Mouse (Mus musculus) right cerebral cortex, postnatal 4 days (tissue): ENCODE results near the gene Kcnj9.

Source experiments
- DNase-seq: peaks from one replicate; pipeline ENCODE4 v3.0.0-alpha.2; 2022

Kcnj9 gene

GRCm38 (mm10) chr1:172332925-172333324, 3.8 kb upstream of the Kcnj9 start:
- no peak for DNase-seq

DNA sequence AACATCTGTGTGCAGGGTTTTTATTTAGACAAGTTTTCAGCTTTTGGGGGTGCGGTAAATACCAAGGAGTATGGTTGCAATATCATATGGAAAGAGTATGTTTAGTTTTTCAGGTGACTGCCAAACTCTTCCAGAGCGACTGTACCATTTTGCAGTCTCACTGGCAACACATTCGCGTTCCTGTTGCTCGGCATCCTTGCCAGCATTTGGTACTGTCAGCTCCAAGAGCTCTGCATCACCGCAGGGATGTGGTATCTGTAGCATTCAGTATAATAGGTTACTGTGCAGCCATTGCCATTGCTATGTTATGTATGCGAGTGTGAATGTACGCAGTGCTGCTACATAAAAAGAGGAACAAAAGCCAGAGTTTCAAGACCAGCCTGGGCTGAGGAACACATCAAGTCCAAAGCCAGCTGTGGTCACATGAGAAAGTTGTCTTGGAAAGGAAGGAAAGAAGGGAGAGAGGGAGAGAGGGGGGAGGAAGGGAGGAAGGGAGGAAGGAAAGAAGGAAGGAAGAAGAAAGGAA, 2.4 kb upstream of the Kcnj9 start:
- DNase-seq: no peak

GRCm38 (mm10) chr1:172329616-172330015, 498 bp upstream of the Kcnj9 start:
- no peak for DNase-seq

GRCm38 (mm10) chr1:172328461-172328860, 657 bp downstream of the Kcnj9 start:
- no peak for DNase-seq

- DNase-seq: no peak
Observed at GRCm38 (mm10) chr1:172328041-172328440, 1.1 kb downstream of the Kcnj9 start.

- DNase-seq: no peak
Observed at GRCm38 (mm10) chr1:172327206-172328001, 1.7 kb downstream of the Kcnj9 start.

- DNase-seq: no peak
Observed at GRCm38 (mm10) chr1:172326684-172327083, 2.4 kb downstream of the Kcnj9 start.

- peak; percentile 65 for DNase-seq
Observed at GRCm38 (mm10) chr1:172325680-172326535, 3.2 kb downstream of the Kcnj9 start.

DNA sequence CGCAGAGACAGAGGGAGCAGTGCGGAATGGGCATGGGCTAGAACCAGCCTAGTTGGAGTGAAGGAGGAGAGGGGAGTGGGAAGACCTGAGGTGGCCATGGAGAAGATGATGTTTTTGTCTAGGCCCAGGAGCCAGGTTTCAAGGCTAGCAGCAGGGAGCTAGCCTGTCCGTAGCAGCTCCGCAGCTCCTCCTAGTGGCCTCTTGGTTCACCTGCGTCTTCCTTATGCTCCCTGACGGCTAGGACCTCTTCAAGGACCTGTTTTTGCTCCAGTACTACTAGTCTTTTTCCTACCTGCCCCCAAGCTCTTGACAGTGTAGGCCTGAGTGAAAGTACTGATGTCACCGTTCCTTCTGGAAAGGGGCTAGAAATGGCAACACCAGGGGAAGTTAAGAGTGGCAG, 4.4 kb downstream of the Kcnj9 start:
- DNase-seq: peak; percentile 80

GRCm38 (mm10) chr1:172323801-172324359, 5.2 kb downstream of the Kcnj9 start:
- no peak for DNase-seq

DNA sequence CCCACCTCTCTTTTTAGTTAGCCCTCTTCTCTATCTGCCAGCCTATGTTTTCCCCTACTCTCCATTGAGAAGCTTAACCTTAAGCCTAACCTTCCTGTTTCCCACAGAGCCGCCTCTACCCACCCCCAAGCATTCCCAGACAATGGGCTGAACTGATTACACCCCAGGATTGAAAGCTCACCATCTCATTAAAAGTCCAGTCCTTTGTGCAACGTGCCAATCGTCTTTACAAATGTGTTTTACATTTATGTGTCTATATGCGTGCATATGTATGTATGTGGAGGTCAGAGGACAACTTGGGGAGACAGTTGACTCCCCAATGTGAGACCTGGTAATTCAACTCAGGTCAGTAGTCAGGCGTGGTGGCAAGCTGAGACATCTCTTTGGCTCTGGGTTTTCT, 5.8 kb downstream of the Kcnj9 start:
- no peak for DNase-seq

- no peak for DNase-seq
Observed at GRCm38 (mm10) chr1:172322725-172323124, 6.4 kb downstream of the Kcnj9 start.

DNA sequence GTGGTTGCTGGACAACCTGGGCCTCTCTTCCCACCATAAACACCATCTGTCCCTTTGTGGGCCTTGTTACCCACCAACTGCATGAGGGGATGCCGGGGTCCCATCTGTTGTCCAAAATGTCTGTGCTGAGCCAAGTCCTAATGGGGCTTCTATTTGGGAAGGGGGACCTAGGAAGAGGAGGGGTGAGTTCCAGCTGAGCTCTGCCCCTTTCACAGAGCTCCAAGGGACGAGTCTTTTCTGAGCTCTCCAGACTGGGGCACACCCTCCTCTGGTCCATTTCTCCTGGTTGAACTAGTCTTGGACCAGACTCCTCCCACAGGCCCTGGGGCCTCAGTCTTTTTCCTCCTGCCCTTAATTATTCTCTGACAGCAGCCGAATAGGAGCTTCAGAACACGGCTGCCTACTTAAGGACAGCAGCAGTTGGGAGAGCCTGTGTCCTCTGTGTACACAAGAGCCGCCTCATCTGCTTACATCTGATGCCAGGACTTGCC, 9.2 kb downstream of the Kcnj9 start:
- no peak for DNase-seq

- DNase-seq: no peak
Observed at GRCm38 (mm10) chr1:172319346-172319745, 9.8 kb downstream of the Kcnj9 start.

DNA sequence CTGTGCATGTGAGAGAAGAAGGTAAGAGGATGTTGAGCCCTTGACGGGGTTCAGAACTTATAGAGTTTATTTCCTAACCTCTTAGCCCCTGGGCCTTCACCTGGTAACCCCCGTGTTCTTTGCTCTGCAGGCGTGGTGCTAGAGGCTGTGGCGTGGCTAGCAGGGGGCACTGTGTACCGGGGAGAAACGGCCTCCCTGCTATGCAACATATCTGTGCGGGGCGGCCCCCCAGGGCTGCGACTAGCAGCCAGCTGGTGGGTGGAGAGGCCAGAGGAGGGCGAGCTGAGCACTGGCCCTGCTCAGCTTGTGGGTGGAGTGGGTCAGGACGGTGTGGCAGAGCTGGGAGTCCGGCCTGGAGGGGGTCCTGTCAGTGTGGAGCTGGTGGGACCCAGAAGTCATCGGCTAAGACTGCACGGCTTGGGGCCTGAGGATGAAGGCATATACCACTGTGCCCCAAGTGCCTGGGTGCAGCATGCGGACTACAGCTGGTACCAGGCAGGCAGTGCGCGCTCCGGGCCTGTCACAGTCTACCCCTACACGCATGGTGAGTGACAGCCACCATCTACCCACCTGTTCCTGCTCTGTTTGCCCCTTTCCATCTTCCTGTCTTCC, 10.6 kb downstream of the Kcnj9 start:
- no peak for DNase-seq

- DNase-seq: no peak
Observed at GRCm38 (mm10) chr1:172317946-172318345, 11.2 kb downstream of the Kcnj9 start.

DNA sequence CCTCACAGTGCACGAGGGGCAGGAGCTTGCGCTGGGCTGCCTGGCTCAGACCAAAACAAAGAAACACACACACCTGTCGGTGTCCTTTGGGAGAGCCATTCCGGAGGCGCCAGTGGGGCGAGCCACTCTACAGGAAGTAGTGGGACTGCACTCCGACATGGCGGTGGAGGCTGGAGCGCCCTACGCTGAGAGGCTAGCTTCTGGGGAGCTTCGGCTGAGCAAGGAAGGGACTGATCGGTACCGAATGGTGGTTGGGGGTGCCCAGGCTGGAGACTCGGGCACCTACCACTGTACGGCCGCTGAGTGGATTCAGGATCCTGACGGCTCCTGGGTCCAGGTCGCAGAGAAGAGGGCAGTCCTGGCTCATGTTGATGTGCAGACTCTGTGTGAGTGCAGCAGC, 11.7 kb downstream of the Kcnj9 start:
- no peak for DNase-seq

GRCm38 (mm10) chr1:172314911-172315310, 14.2 kb downstream of the Kcnj9 start:
- DNase-seq: no peak

- DNase-seq: no peak
Observed at GRCm38 (mm10) chr1:172313613-172314411, 15.3 kb downstream of the Kcnj9 start.

DNA sequence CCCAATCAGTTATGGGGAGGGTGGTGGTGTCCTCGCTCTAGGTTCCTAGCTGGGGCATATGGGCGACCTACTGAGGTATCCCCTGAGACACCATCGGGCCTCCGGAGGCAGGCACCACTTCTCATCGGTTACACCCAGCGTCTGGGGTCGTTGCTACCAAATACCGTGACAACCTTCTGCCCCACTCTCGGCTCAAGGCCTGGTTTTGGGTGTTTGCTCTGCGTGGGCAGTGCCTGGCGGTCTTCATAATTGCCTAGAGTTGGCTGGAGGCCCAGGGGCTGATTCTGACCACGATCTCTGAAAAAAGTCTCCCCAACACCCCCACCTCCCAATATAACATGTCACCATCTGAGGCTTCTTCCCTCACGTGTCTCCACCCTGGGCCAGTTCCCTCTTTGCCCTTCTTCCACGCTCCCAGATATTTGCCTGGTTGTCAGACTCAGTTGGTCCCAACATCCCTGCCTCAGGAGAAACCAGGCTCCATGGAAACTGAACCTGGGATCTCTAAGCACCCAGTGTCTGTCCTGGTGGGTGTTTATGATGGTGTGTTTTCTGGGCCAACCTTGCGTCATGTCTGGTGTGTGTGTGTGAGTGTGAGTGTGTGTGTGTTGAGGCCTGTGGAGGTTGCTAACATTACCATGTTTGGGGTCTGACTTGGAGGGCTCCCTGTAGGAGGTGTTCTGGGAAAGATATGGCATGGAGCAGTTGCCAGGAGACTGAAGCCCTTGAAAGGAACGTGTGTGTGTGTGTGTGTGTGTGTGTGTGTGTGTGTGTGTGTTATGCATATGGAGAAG, 16.2 kb downstream of the Kcnj9 start:
- peak; percentile 53 for DNase-seq
